Mouse (Mus musculus) embryonic stem cell, embryonic (primary cell): ENCODE measurements around the gene Fstl1.

Experiments used
- CTCF ChIA-PET, 4 experiments: fragments of 300-600 bp in 2 of 4; fragments of 350-600 bp in 2 of 4; sonication (Branson Sonifier 250); formaldehyde crosslinking; loops; one replicate each; lab custom pipeline; 2022; ENCODE audit warnings: inconsistent platforms in 2 of 4; lab: Charles Lee
- POLR2A ChIA-PET, 4 experiments: fragments of 300-600 bp in 2 of 4; fragments of 350-600 bp in 2 of 4; sonication (Branson Sonifier 250); formaldehyde crosslinking; loops; one replicate each; lab custom pipeline; 2022; ENCODE audit warnings: antibody characterized with exemption in 4 of 4, inconsistent platforms in 1 of 4; lab: Charles Lee

The Fstl1 gene

DNA sequence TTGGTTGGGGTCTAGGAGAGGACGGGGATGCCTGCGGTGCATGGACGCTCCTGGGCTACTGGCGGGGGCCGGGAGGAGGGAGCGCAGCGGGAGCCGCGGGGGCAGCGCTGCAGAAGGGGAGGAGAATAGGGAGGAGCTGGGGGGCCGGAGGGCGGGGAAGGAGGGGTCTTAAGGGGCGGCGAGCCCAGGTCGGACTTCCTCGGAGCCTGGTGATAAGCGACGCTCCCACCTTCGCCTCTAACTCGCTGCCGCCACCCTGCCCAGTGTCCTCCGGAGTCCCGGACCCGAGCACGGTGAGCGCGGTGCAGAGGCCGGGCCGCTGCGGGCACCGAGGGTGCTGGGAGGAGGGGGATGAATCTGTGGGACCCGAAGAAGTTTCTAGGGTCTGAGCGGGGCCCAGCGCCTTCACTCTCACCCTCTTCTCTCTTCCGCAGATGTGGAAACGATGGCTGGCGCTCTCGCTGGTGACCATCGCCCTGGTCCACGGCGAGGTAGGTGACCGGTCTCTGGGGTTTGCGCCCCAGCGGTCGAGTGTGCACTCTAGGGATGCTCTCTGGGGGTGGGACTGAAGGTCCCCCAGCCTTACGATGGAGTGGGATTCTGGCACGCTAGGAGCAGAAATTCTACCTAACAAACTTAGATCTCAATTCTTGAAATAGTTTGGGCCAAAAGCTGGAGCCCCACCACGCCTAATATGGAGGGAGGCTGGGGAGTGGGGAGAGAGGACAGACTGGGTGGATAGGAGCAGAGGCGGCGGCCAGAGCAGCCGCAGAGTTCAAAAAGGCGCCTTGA is at the start of gene Fstl1:
Gene Fstl1 (plus strand): TSS at position 14 of the 792 bp plus-strand sequence.
- CTCF ChIA-PET: interaction anchor here in 2 of 4 experiments (0.6 to 1.0 kb wide), 2 partner anchors 11 to 92 kb away, joined by 3 read pairs; no protein-coding TSS in a partner anchor
- POLR2A ChIA-PET: interaction anchor here (0.6 to 5.9 kb wide), 12 partner anchors 10 to 128 kb away, joined by 3 to 40 read pairs (median 3); partner anchors contain the start of gene Lrrc58 (in 1 of the 4)

DNA sequence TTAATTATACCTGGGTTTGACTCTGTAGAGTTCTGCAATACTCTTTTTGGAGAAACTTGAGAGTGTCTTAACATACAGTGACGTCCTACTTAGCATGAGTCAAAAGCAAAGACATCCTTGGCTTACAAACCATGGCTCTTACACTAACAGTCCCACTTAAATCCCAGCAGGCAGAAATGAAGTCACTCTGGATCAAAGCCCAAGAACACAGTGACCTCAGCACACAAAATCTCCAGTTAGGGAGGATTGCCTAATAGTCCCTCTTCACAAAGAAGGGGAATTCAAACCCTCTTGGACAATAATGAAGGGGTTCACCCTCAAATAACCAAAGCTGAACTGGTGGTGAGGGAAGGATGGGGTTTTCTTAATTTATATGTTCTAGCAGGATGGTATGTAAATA is 48.0 kb upstream of the Fstl1 start:
- POLR2A ChIA-PET: no interaction called here
- CTCF ChIA-PET: no interaction called here

DNA sequence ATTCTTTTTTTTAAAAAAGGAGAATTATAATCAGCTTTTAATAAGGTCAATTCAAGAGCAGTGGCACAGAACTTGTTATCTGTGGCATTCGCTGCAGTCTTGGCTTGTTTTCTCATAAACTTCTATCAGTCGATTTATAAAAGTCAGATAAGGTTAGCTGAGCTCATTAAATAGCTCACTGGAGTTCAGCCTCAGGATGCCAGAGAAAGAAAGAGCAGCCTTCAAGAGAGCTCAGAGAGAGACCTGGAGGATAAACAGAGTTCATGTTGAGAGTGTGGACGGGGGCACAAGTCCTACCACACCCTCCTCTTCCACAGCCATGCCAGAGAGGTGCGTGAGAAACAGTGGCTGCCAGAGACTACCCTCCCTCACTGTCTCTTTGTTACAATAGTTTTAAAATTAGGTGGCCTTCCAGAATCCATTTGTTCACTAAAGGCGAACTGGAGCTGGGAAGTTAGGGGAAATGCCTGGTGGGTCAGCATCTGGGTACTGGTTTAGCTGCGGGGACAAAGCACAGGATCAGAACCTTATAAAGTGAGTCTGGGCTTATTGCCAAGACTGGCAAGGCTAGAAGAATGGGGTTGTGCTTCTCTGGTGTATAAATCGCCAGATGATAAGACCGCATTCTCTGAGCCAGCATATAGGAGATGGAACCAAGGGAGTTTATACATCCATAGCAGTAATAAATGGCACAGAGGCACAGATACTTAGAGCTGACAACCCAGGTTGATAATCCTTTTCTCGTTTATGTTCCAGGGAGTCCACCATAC is 47.1 kb upstream of the Fstl1 start:
- CTCF ChIA-PET: no interaction called here
- POLR2A ChIA-PET: interaction anchor here in 1 of 4 experiments (0.5 kb wide), 1 partner anchor 44 kb away, joined by 3 read pairs; no protein-coding TSS in a partner anchor

DNA sequence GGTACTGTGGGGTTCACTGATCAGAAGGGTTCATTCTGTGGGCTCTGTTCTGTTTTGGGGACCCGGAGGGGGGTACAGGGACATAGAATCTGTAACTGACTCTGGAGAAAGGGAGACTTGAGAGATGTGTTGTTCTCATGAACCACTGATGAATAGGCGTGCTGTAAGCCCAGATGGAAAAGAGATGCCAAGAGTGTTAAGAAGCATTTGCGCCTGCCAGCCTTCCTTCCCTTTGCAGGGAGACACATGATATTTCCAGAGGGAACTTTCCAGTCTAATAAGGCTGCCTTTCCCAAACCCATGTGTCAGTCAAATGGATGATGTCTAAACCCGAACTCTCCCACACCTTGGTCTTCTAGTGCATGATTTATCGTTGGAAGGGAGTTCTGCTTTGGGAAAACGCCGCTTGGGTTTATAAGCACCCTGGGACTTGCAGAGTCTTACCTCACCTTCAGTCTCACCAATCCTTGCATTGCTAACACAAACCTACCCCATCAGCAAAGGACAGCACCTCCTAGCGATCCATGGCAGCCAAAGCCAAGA is 46.3 kb upstream of the Fstl1 start:
- CTCF ChIA-PET: interaction anchor here in 1 of 4 experiments (0.6 kb wide), 1 partner anchor 914 kb away, joined by 3 read pairs; no protein-coding TSS in a partner anchor
- POLR2A ChIA-PET: no interaction called here

DNA sequence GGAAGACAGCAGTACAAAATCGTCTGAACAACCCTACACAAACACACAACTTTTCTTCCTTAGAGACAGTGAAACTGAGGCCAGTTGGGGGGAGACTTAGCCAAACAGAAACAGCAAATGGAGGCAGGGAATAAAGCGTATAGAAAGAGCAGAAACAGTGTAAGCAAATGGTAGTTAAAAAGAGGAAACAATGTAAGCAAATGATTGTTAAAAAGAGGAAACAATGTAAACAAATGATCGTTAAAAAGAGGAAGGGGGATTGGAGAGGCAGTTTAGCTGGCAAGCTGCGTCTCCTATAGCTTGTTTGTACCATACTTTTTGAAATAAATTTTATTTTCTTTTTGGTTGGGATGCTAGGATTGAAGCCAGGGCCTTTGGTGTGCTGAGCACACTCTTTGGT is 45.2 kb upstream of the Fstl1 start:
- ChIA-PET POLR2A (no interaction called here), CTCF (no interaction called here)

DNA sequence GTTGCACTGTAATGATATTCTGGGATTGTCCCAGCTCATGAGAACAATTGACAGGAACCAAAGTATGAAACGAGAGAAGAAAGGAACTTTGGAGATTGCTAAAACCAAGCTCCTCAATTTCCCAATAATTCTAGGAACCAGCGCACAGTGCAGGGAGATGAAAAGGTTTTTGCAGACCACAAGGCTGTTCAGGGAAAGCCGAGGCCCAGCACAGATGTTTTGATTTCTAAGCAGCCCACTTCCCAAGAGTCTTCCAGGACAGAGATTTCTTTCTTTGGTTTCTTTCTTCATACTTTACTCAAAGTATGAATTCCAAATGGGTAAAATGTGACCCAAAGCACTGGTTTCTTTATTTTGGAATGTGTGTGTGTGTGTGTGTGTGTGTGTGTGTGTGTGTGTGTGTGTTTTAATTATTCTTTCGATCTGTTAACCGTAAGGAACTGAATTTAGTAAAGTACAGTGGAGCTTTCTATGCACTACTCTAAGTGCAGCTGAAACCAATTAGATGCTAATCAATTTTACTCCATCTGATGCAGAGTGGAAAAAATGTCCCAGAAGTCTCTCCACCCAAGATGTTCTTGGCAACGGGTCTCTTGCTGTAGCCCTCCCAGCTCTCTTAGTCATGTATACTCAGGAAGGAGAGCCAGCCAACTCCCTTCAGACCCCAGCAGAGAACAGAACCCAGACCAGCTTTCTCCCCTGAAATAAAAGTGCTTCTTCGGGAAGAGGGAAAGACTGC is 44.5 kb upstream of the Fstl1 start:
- ChIA-PET POLR2A (no interaction called here), CTCF (interaction anchor here in 1 of 4 experiments (0.6 kb wide), 1 partner anchor 576 kb away, joined by 6 read pairs; no protein-coding TSS in a partner anchor)

DNA sequence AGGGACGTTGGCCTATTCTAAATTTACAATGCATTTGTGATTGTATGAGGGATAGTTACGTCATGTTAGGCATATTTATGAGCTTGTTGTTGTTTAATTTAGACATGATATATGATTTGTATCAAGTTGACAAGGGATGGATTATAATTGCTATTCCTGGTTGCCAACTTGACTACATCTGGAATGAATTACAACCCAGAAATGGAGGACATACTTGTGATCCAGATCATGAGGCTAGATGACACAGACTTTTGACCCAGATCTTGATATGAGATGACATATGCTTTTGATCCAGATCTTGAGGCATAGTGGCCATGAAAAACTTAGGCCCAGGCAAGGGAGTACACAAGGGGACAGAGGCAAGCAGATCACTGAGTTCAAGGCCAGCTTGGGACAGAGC is 36.6 kb upstream of the Fstl1 start:
- POLR2A ChIA-PET: no interaction called here

DNA sequence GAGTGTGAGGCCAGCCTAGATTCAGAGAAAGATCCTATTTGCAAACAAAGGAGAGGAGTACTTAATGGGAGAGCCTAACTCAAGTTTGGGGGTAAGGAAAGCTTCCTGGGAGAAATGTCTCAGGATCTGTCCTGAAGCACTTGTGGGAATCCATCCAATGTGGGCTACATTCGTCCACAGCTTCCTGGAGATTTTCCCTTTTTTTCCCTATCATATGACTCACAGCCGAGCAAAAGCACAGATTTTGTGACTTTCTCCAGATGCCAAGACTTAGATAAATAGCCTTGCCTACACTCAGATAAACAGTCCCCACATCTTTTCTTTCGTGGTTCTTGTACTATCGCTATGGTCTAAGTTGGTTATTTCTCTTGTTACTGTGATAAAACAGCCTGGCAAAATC is 34.4 kb upstream of the Fstl1 start:
- POLR2A ChIA-PET: interaction anchor here in 1 of 4 experiments (1.3 kb wide), 1 partner anchor 12 kb away, joined by 4 read pairs; no protein-coding TSS in a partner anchor
- CTCF ChIA-PET: no interaction called here

More for the DNA sequence above, 36.6 kb upstream of the Fstl1 start:
- CTCF ChIA-PET: no interaction called here

DNA sequence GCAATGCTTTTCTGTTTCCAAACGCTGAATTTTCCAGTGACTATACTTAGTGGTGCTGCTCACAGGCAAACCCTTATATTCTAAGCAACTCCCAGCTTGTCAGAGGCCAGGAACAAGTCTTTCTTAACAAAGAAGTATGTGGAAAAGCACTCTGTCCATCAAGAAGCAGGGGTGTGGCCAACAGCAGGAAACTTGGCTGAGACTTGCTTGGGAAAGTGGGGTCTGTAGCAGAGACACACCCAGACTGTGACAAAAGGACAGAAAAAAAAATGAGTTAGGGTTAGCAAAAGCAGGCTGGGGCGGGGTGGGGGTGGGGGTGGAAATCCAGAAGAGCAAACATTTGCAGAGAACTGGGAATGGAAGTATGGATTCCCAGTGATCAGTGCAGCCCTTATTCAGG is 23.8 kb upstream of the Fstl1 start:
- POLR2A ChIA-PET: interaction anchor here in 2 of 4 experiments (0.6 to 1.4 kb wide), 7 partner anchors 13 to 805 kb away, joined by 3 to 5 read pairs (median 3); partner anchors contain the start of gene Tmem39a (in 1 of the 2)
- CTCF ChIA-PET: no interaction called here

DNA sequence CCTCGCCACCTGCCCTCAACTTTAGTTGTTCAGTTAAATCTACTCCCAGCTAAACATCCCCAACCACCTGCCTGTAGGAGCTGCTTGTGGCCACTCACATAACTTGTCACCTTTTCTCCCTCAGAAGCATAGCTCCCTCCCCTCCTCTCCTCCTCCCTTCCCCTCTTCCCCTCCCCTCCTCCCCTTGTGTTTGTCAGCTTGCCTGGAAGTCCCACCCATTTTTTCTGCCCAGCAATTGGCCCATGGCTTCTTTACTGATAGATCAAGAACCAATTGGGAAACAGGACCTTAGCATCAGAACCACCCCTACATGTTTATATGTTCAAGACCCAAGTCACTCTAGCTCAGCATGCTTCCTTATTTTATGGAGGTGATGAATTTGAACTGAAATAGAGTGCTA is 22.9 kb upstream of the Fstl1 start:
- POLR2A ChIA-PET: interaction anchor here in 3 of 4 experiments (0.7 to 2.3 kb wide), 12 partner anchors 10 to 804 kb away, joined by 3 to 10 read pairs (median 4); partner anchors contain the start of genes Gsk3b (in 1 of the 3), Gtf2e1 (in 1 of the 3), Lrrc58 (in 1 of the 3) and Rabl3 (in 1 of the 3)
- CTCF ChIA-PET: interaction anchor here in 2 of 4 experiments (0.6 kb wide), 2 partner anchors 8 to 64 kb away, joined by 3 to 4 read pairs; no protein-coding TSS in a partner anchor

DNA sequence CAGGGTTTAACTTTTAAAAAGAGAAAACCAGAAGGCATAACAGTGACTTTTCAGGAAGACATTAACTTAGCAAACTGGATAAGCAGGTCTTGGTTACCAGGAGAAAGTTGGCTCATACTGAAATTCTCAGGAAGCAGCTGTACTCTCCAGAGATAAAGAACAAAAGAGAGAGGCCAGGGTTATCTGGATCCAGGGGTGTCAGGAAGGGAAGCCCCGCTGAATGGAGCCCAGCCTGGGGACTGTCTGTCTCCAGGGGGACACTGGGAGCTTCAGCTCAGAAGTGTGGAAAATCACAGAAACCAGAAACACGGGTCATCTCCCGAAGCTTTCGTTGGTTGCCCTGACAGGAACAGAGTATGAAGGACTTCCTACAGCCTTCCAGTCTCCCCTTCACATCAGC is 22.2 kb upstream of the Fstl1 start:
- POLR2A ChIA-PET: interaction anchor here in 2 of 4 experiments (0.7 to 2.3 kb wide), 8 partner anchors 9 to 334 kb away, joined by 3 to 10 read pairs (median 4); partner anchors contain the start of genes Gsk3b (in 1 of the 2), Gtf2e1 (in 1 of the 2), Lrrc58 (in 1 of the 2) and Rabl3 (in 1 of the 2)
- CTCF ChIA-PET: interaction anchor here in 1 of 4 experiments (0.6 kb wide), 1 partner anchor 63 kb away, joined by 3 read pairs; no protein-coding TSS in a partner anchor

DNA sequence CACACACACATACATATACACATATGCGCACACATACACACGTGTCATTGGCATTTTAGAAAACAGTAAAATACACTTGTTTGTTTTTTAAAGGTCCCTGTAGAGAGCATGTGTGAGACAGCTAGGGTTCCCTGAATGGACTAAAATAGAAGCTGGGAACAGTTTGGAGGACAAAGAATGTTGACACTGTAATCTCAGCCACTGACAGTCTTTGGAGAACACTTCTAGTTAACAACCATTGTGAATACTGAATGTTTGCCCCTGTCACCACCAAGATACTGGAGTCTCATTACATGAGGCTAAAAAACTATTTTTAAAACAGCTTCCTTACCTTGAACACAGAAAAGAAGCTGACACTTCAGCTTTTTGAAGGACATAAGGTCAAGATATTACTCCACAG is 19.4 kb upstream of the Fstl1 start:
- POLR2A ChIA-PET: interaction anchor here in 2 of 4 experiments (0.5 to 1.3 kb wide), 2 partner anchors 45 to 57 kb away, joined by 3 read pairs; no protein-coding TSS in a partner anchor
- CTCF ChIA-PET: interaction anchor here in 1 of 4 experiments (0.5 kb wide), 1 partner anchor 56 kb away, joined by 3 read pairs; no protein-coding TSS in a partner anchor

DNA sequence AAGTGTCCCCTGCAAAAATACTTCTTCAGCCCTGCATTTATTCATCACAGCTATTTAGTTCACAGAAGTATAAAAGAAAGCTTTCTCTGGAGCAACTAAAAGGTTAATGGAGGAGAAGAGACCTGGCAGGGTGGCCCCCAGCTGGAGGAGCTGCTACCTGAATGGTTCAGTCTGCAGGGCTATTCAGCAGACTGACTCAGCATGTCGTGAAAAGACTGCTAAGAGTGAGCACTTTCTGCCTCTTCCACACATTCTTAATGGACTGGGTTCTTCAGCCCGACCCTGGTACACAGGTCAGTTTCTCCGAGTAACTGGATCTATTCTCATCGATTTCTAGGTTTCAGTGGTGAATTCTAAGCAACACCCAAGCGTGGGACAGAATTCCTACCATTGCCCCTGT is 12.9 kb upstream of the Fstl1 start:
- POLR2A ChIA-PET: interaction anchor here in 1 of 4 experiments (0.9 kb wide), 1 partner anchor 10 kb away, joined by 4 read pairs; no protein-coding TSS in a partner anchor
- CTCF ChIA-PET: interaction anchor here in 2 of 4 experiments (0.5 to 1.2 kb wide), 2 partner anchors 76 to 1200 kb away, joined by 3 to 5 read pairs; no protein-coding TSS in a partner anchor

DNA sequence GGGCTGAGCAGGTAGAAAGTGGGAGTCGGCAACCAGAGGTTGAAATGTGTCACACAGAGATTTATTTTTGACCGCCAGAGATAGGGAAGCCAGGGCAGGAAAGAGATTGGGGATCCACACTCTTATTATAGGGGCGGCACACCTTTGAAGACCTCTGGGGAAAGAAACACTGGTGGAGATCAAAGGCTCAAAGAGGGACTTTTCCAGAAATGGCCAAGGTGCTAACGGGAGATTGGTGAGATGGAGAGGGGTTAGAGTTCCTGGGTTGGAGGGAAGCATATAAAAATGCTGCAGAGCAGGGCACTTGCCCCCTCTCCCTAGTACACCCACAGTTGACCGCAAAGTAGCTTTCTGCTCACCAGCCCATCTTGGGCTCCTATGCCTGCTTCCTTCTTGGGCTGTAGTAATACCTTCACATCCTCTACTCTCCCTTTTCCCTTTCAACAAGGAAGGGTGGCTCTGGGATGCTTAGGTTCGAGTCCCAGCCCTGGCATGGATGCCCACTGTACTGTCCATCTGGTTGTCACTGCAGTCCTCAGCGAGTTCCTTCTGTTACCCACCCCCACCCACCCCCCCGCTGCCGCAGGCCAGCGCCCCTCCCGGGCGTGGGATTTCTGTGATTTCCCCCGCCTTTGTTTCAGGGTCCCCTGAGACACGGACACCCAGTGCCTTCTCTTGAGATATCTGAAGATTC is 360 bp upstream of the Fstl1 start:
- ChIA-PET CTCF (interaction anchor here in 2 of 4 experiments (0.6 to 1.0 kb wide), 2 partner anchors 11 to 91 kb away, joined by 3 read pairs; no protein-coding TSS in a partner anchor), POLR2A (interaction anchor here in 2 of 4 experiments (0.5 to 5.9 kb wide), 4 partner anchors 12 to 17 kb away, joined by 3 to 40 read pairs (median 5); no protein-coding TSS in a partner anchor)

DNA sequence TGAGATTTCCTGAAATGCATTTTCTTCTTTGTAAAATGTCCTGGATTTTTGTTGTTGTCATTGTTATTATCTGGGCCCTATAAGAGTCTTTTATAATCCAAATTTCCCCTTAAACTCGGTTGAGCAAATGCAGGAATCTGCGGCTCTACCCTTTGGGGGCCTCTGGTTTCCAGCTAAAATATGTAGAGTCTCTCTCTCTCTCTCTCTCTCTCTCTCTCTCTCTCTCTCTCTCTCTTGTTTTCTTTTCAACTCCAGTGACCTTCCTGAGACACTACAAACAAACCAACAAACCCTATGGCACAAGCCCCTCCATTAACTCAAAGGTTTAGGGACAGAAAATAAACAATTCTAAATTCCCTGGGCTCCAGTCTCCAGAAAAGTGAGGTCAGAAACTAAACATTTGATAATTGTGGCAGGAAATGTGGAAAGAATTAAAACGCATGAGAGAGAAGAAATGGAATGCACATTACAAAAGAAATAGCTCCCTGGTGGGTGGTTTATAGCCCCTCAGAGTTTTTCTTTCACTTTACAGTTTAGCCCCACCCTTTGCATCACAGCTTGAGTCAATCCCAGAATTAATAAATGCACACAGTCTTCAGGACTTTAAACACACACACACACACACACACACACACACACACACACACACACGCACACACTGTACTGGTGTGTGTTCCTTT is 1.3 kb downstream of the Fstl1 start:
- ChIA-PET CTCF (interaction anchor here in 2 of 4 experiments (0.6 to 1.0 kb wide), 2 partner anchors 8 to 543 kb away, joined by 3 to 5 read pairs; no protein-coding TSS in a partner anchor), POLR2A (interaction anchor here (0.6 to 5.9 kb wide), 13 partner anchors 10 to 123 kb away, joined by 3 to 40 read pairs (median 4); partner anchors contain the start of gene Lrrc58 (in 1 of the 4))

DNA sequence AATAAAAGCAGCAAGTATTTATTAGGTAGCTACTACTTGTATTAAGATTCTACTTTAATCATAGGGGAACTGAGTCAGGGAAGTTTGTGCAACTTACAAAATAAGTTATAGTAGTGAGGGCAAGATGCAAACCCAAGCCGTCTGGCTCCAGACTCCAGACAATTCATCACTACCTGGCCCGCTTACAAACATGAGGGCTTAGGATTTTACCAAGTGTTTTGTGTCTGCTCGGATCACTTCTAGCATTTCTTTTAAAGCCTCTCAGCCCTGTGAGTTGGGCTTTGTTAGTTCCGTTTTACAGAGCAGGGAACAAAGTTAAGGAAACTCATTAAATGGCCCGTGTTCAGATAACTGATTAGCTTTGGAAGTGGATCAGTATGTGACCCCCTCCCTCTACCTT is 1.9 kb downstream of the Fstl1 start:
- POLR2A ChIA-PET: interaction anchor here (0.7 to 5.9 kb wide), 9 partner anchors 9 to 123 kb away, joined by 3 to 40 read pairs (median 4); no protein-coding TSS in a partner anchor
- CTCF ChIA-PET: interaction anchor here in 1 of 4 experiments (1.0 kb wide), 1 partner anchor 8 kb away, joined by 3 read pairs; no protein-coding TSS in a partner anchor
